Mouse (Mus musculus) bone marrow, adult 2 months (tissue): ENCODE results near the gene Slc23a2.

Experiments
- CTCF ChIP-seq: fragments of 200-500 bp; IDR thresholded peaks from 2 replicates; pipeline ENCODE4 v1.5.1; 2011; ENCODE audit warnings: low read length, control low read depth; ENCODE audit not compliant: control insufficient read depth, insufficient read depth
- POLR2A ChIP-seq: fragments of 200-500 bp; IDR thresholded peaks from 2 replicates; pipeline ENCODE4 v1.6.1; 2011; ENCODE audit warnings: low read depth, mild to moderate bottlenecking, control low read depth, low read length, borderline replicate concordance; ENCODE audit not compliant: control insufficient read depth

DNA sequence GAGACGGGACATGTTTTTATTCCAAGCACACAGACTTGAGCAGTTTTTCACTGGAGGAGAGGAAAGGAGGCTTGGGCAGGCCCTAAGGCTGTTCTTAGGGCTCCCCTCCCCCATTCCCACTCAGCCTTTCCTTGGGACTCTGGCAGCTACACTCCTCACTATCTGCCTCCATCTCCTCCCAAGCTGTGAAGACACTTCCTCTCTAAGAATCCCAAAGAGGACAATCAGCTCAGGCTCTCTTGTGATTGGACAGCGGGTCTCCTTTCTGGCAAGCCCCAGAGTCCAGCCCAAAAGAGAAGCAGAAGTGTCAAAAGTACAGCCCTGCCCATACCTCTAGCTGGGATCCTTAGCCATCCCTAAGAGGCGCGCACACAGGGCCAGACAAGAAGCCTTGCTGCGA, 117.5 kb downstream of the Slc23a2 start:
- TF ChIP-seq CTCF (no peak), POLR2A (no peak)
